Mouse (Mus musculus) adrenal gland, postnatal 10 days (tissue): ENCODE data around the gene Adad1. TPM values are rescaled to one million over a fixed set of nuclear protein-coding genes. Genes with fewer than 3 reads are reported as not detected.

ENCODE experiments used
- DNase-seq: peaks from one replicate; pipeline ENCODE4 v3.0.0; 2021; ENCODE audit warnings: mixed read lengths
- long read RNA-seq, 2 experiments: library from polyadenylated mRNA; stranded (forward); transcript quantifications; one replicate each; pipeline ENCODE4 v2.0.0; 2021
- total RNA-seq, 2 experiments: library from RNA; stranded (reverse); gene quantifications; 2 replicates each; pipeline ENCODE4 v1.2.3; 2021

Adad1 gene
- not detected for total RNA-seq
- long read RNA-seq, experiment 1 = 0 reads
- long read RNA-seq, experiment 2 = 0 reads

GRCm38 (mm10) chr3:37063406-37063805, at the start of gene Adad1:
TSS of gene Adad1 (plus strand) at chr3:37063527.
- DNase-seq = no peak

DNA sequence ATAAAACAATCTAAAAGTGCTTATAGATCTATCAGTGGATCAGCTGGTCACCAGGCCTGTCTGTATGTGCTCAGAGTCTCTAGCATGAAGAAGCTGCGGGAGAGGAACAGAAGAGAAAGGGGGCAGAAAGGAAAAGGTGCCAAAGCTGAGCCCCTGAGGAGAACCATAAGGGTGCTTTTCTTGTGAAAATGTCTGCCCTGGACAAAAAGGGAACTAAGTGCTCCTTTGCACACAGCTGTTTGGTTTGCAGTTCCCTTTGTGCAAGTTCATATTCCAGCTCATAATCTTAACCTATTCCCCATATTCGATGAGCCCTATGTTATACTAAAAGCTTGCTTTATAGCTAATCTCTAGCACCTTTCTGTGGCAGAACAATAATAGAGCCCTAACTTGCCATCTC, 25.3 kb upstream of the Adad1 start:
- DNase-seq = no peak

DNA sequence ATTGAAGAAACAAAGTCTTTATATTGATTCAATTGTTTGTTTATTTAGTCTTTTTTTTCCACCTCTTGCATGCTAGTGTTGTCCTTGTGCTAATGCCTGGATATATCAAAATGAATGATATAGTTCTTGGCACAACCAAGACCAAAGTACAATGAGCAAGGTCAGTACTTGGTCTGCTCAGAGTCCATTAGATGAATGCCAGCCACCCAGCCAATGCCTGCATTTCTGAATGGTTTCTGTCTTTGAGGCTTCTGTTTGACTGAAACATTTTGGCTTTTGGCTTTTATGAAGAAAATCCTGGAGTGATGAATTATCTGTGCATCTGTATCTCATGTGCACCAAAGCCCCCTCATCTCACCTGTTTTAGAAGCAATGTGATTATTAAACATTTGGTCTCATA, 23.5 kb upstream of the Adad1 start:
- peak; percentile 66 for DNase-seq

- no peak for DNase-seq
Observed at GRCm38 (mm10) chr3:37051491-37051890, 11.8 kb upstream of the Adad1 start.

GRCm38 (mm10) chr3:37073211-37073610, 9.9 kb downstream of the Adad1 start:
- peak; percentile 56 for DNase-seq

DNA sequence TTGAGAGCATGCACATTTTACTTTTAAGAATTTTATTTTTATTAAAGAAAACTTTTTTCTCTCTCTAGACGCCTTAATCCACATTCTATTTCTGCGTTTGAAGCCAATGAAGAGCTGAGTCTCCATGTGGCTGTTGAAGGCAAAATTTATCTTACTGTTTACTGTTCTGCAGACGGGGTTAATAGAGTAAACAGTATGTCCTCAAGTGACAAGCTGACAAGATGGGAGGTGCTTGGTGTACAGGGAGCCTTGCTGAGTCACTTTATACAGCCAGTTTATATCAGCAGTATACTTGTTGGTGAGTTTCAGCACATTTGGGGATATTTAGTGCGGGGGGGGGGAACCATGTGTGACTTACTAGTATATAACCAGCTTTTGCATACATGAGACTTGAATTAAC, 21.5 kb downstream of the Adad1 start:
- no peak for DNase-seq

- no peak for DNase-seq
Observed at GRCm38 (mm10) chr3:37090721-37091120, 27.4 kb downstream of the Adad1 start.

- DNase-seq = no peak
Observed at GRCm38 (mm10) chr3:37125655-37126054, 62.3 kb downstream of the Adad1 start, which contains the start of gene Il2. TSS of gene Il2 (minus strand) at chr3:37125959.

DNA sequence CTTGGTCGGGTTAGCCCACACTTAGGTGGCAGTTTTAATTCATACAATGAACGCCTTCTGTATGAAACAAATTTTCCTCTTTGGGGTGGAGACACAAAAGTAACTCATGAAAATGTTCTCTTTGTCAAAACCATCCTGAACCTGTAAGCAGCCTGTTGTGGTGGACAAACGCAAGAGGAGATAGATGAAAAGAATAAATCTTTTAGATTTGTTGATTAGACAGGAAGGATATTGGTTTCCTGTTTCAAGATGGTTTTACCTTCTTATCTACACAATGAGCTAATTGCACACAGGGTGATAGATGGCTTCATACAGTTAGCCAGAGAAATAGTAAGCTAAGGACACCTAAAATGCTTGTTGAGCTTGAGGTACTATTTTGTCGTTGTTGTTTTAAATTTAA, 62.8 kb downstream of the Adad1 start:
- DNase-seq = no peak

DNA sequence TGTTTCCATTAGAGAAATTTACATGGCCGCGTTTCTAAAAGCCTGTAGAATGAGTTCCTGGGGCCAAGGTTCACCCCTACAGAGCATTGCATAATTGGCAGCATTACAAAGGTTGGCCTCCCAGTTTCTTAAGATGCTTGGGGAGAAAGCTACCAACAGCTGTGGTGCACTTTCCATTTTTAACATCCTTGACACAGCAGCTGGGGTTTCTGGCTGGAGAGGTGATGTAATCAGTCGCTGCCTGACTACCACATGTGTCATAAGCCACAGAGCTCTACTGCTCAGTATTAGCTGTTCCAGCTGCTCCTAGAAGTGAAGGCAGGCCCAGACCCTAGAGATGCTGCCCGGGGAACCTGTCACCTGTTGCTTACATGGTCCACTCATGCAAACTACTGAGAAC, 64.9 kb downstream of the Adad1 start:
- DNase-seq = no peak

GRCm38 (mm10) chr3:37129063-37129462, 65.7 kb downstream of the Adad1 start:
- DNase-seq = no peak

DNA sequence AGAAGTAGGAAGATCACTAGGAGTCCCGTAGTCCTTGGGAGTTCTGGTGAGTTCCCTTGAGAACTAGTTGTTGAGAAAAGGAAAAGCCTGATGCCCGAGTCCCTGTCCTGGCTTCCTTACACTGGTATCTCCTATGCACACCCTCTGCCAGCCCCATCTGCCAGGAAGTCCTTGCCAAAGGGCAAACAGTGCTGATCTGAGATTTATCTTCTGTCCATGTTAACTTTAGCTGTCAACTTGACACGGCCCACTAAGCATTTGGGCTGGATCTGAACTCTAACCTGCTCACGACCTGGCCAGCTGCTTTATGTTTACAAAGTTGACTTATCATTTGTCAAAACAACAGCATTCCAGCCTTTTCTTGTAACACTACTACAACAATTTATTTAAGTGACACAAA, 73.9 kb downstream of the Adad1 start:
- DNase-seq = no peak

DNA sequence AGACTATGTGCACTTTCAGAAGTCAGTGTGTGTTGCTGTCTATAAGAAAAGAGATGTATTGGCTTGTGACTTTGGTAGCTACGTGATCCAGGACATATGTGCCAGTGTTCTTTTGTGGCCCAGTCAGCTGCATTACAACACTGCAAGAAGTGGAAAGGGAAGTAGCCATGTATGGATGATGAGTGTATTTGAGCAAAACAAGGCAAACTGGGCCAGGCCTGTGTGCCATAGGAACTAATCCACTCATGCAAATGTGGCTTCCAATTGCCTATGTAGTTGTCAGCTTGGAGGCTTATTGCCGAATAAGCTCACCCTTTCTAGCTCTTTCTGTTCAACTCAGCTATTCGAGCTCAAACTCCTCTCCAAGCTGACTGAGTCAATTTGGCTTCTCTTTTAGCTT, 75.9 kb downstream of the Adad1 start:
- no peak for DNase-seq

DNA sequence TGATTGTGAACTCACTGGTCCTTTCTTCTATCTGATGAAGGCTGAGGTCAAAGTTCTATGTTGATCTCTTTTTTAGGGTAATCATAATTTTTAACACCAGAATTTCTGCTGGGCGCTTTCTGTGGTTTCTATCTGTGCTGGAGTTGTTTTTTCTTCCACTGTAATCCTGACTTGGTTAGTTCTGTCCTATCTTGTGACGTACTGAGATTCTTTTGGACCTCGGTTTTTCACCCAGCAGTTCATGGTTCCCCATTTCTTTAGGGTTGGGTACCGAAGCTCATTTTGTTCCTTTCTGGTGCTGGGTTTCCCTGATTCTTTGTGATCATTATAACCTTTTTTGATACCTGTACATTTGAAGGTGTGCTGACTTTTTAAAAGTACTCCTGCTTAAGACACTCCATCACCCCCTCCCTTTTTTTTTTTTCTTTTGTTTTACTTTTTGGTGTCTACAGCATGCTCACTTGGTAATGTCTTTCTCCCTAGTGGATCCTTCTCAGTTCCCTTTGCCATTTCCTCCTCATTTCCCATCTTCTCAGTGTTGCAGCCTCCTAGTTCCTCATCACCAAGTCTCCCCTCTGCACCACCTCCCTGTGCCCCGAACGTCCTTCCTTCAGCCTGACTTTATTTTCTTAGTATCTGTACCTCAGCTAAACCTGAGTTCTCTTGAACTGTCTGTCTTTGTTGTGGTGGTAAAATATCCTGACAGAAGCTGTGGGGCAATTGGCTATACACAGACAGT, 77.0 kb downstream of the Adad1 start:
- no peak for DNase-seq

DNA sequence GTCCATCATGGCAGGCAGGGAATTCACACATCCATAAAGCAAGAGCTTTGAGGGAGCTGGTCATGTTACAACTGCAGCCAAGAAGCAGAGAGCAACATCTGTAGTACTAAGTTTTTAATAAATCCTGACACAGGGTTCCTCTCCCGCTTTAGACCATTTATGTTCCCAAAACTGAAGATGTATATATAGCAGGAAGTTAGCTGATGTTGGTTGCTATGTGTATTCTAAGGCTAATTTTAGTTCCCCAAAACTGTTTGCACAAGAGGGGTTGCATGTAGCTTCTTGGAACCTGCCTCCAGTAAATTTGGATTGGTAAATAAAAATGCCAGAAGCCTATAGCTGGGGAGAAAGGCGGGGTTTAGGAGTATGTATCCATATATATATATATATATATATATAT, 78.5 kb downstream of the Adad1 start:
- DNase-seq = no peak

GRCm38 (mm10) chr3:37144979-37145378, 81.7 kb downstream of the Adad1 start:
- DNase-seq = no peak

DNA sequence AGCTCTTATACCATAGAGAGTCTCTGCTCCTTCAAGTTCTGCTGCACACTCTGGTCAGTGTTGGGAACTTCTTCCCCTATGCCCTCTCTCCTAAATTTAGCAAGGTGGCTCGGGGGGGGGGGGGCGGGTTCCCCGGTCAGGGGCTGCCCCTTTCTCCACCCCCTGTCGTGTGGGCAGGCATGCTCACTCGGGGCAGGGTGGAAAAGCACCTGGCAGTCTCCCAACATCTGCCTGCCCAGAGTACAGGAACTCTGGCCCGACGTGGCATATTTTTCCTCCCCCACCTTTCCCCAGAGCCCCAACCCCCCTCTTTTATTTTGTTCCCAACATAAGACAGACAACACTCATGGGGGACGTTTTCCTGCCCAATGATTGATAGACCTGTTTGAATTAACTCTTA, 83.1 kb downstream of the Adad1 start:
- DNase-seq = peak; percentile 26

GRCm38 (mm10) chr3:37146810-37147209, 83.5 kb downstream of the Adad1 start:
- DNase-seq = no peak

DNA sequence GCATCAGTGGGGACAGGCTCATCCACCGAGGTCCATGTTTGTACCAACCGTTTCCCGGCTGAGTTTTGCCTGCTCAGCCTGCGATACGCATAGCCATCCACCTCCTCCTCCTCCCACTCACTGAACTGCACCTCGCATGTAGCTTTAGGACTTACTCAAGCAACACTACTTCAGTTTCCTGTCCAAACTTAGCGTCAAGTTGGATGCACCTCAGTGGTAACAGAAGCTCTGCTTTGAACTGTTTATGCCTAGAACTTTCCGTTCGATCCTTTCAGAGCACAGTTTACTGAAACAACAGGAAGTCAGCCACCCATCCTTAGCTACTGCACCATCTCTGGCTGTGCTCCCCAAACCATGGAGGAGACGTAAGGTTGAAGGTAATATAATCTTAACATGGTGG, 88.9 kb downstream of the Adad1 start:
- DNase-seq = no peak

GRCm38 (mm10) chr3:37153004-37153403, 89.7 kb downstream of the Adad1 start:
- no peak for DNase-seq

GRCm38 (mm10) chr3:37154396-37154795, 91.1 kb downstream of the Adad1 start:
- DNase-seq = no peak

- DNase-seq = no peak
Observed at GRCm38 (mm10) chr3:37157082-37157481, 93.8 kb downstream of the Adad1 start.

GRCm38 (mm10) chr3:37158246-37158645, 94.9 kb downstream of the Adad1 start:
- DNase-seq = no peak

GRCm38 (mm10) chr3:37161096-37161495, 97.8 kb downstream of the Adad1 start:
- no peak for DNase-seq

GRCm38 (mm10) chr3:37169283-37169682, 106.0 kb downstream of the Adad1 start:
- no peak for DNase-seq
